Mouse (Mus musculus) MEL (cell line): ENCODE results near the gene 2510009E07Rik. TPM values are rescaled to one million over a fixed set of nuclear protein-coding genes. Genes with fewer than 3 reads are reported as not detected.

Source experiments
- DNase-seq: peaks from one replicate; pipeline ENCODE4 v3.0.0; 2011; ENCODE audit warnings: low read depth, low spot score
- H3K27ac ChIP-seq: 2 replicates; pipeline ENCODE4 v1.5.1; 2012; ENCODE audit warnings: low read depth, mild to moderate bottlenecking, control low read depth, low read length, moderate library complexity; ENCODE audit not compliant: control insufficient read depth
- H3K27me3 ChIP-seq, 2 experiments: fragments of 150-350 bp in 1 of 2; sonication (generic) in 1 of 2; 2 replicates each; pipeline ENCODE4 v1.6.1; 2012; ENCODE audit warnings: low read length in 2 of 2, mild to moderate bottlenecking in 2 of 2, improper control_type of control experiment in 1 of 2, moderate library complexity in 1 of 2; ENCODE audit not compliant: insufficient read depth in 2 of 2, control insufficient read depth in 1 of 2
- H3K36me3 ChIP-seq, 2 experiments: 2 replicates each; pipeline ENCODE4 v1.6.1; 2012 to 2014; ENCODE audit warnings: low read length in 2 of 2, improper control_type of control experiment in 1 of 2, inconsistent platforms in 1 of 2, mild to moderate bottlenecking in 1 of 2; ENCODE audit not compliant: insufficient read depth in 2 of 2, control insufficient read depth in 1 of 2
- H3K4me1 ChIP-seq, 2 experiments: fragments of 150-350 bp in 1 of 2; sonication (generic) in 1 of 2; 2 replicates each; pipeline ENCODE4 v1.6.1; 2012; ENCODE audit warnings: low read length in 2 of 2, improper control_type of control experiment in 1 of 2, mild to moderate bottlenecking in 1 of 2; ENCODE audit not compliant: insufficient read depth in 2 of 2, control insufficient read depth in 1 of 2
- H3K4me3 ChIP-seq, 2 experiments: fragments of 150-350 bp in 1 of 2; sonication (generic) in 1 of 2; 2 replicates each; pipeline ENCODE4 v1.5.1; 2012; ENCODE audit warnings: low read depth in 2 of 2, low read length in 2 of 2, mild to moderate bottlenecking in 2 of 2, moderate library complexity in 2 of 2, control low read depth in 1 of 2, improper control_type of control experiment in 1 of 2; ENCODE audit not compliant: control insufficient read depth in 1 of 2, insufficient read depth in 1 of 2
- H3K79me2 ChIP-seq: 2 replicates; pipeline ENCODE4 v1.6.1; 2012; ENCODE audit warnings: mild to moderate bottlenecking, low read length, moderate library complexity; ENCODE audit not compliant: control insufficient read depth, poor library complexity, insufficient read depth
- H3K9ac ChIP-seq: 2 replicates; pipeline ENCODE4 v1.6.1; 2012; ENCODE audit warnings: low read depth, mild to moderate bottlenecking, control low read depth, low read length, moderate library complexity; ENCODE audit not compliant: control insufficient read depth, poor library complexity, severe bottlenecking
- H3K9me3 ChIP-seq: fragments of 150-350 bp; sonication (generic); replicated peaks from 2 replicates; pipeline ENCODE4 v1.6.1; 2012; ENCODE audit warnings: mild to moderate bottlenecking, low read length, improper control_type of control experiment, moderate library complexity; ENCODE audit not compliant: insufficient read depth
- BHLHE40 ChIP-seq: IDR thresholded peaks from 2 replicates; pipeline ENCODE4 v1.6.1; 2012; ENCODE audit warnings: low read depth, mild to moderate bottlenecking, inconsistent platforms, low read length, improper control_type of control experiment, borderline replicate concordance
- CHD1 ChIP-seq: IDR thresholded peaks from 2 replicates; pipeline ENCODE4 v1.6.1; 2012; ENCODE audit warnings: low read depth, mild to moderate bottlenecking, inconsistent platforms, low read length, improper control_type of control experiment
- CTCF ChIP-seq, 3 experiments: IDR thresholded peaks in 2 of 3; conservative IDR thresholded peaks in 1 of 3; 2 replicates each; pipeline ENCODE4 v1.5.1; 2011 to 2012; ENCODE audit warnings: low read length in 3 of 3, low read depth in 2 of 3, mild to moderate bottlenecking in 2 of 3, improper control_type of control experiment in 1 of 3, inconsistent platforms in 1 of 3, mixed read lengths in 1 of 3, moderate library complexity in 1 of 3; ENCODE audit not compliant: control insufficient read depth in 1 of 3, insufficient read depth in 1 of 3, poor library complexity in 1 of 3, severe bottlenecking in 1 of 3
- ELF1 ChIP-seq: IDR thresholded peaks from 2 replicates; pipeline ENCODE4 v1.6.1; 2014; ENCODE audit warnings: low read depth, mild to moderate bottlenecking, inconsistent platforms, low read length, improper control_type of control experiment, moderate library complexity
- HCFC1 ChIP-seq: IDR thresholded peaks from 2 replicates; pipeline ENCODE4 v1.6.1; 2012; ENCODE audit warnings: low read depth, mild to moderate bottlenecking, inconsistent platforms, low read length, improper control_type of control experiment, moderate library complexity
- JUND ChIP-seq: IDR thresholded peaks from 2 replicates; pipeline ENCODE4 v1.6.1; 2011; ENCODE audit warnings: low read depth, mild to moderate bottlenecking, improper control_type of control experiment, low read length
- KAT2A ChIP-seq: conservative IDR thresholded peaks from 2 replicates; pipeline ENCODE4 v1.6.1; 2012; ENCODE audit warnings: low read depth, low read length, improper control_type of control experiment, inconsistent platforms
- MAFK ChIP-seq: IDR thresholded peaks from 2 replicates; pipeline ENCODE4 v1.6.1; 2011; ENCODE audit warnings: low read depth, mild to moderate bottlenecking, low read length, improper control_type of control experiment, borderline replicate concordance
- MAX ChIP-seq: IDR thresholded peaks from 2 replicates; pipeline ENCODE4 v1.6.1; 2011; ENCODE audit warnings: low read length, improper control_type of control experiment
- MAZ ChIP-seq: IDR thresholded peaks from 2 replicates; pipeline ENCODE4 v1.6.1; 2012; ENCODE audit warnings: low read depth, mild to moderate bottlenecking, inconsistent platforms, low read length, improper control_type of control experiment
- MYB ChIP-seq: IDR thresholded peaks from 2 replicates; pipeline ENCODE4 v1.6.1; 2011; ENCODE audit warnings: mild to moderate bottlenecking, low read depth, low read length, improper control_type of control experiment
- MYC ChIP-seq: IDR thresholded peaks from 2 replicates; pipeline ENCODE4 v1.6.1; 2011; ENCODE audit warnings: low read depth, mild to moderate bottlenecking, low read length, improper control_type of control experiment, moderate library complexity
- NRF1 ChIP-seq: IDR thresholded peaks from 2 replicates; pipeline ENCODE4 v1.6.1; 2014; ENCODE audit warnings: low read depth, mild to moderate bottlenecking, inconsistent platforms, low read length, improper control_type of control experiment, moderate library complexity; ENCODE audit not compliant: poor library complexity, insufficient read depth, severe bottlenecking
- POLR2A ChIP-seq, 2 experiments: IDR thresholded peaks; 2 replicates each; pipeline ENCODE4 v1.6.1; 2011 to 2012; ENCODE audit warnings: low read length in 2 of 2, mild to moderate bottlenecking in 2 of 2, control low read depth in 1 of 2, improper control_type of control experiment in 1 of 2, low read depth in 1 of 2, moderate library complexity in 1 of 2; ENCODE audit not compliant: control insufficient read depth in 1 of 2, insufficient read depth in 1 of 2, poor library complexity in 1 of 2
- SIN3A ChIP-seq: IDR thresholded peaks from 2 replicates; pipeline ENCODE4 v1.6.1; 2012; ENCODE audit warnings: low read length, improper control_type of control experiment, inconsistent platforms
- TAL1 ChIP-seq: IDR thresholded peaks from 2 replicates; pipeline ENCODE4 v1.6.1; 2012; ENCODE audit warnings: mild to moderate bottlenecking, inconsistent platforms, low read length, moderate library complexity, mixed read lengths
- UBTF ChIP-seq: IDR thresholded peaks from 2 replicates; pipeline ENCODE4 v1.6.1; 2012; ENCODE audit warnings: low read depth, mild to moderate bottlenecking, inconsistent platforms, low read length, improper control_type of control experiment, moderate library complexity, borderline replicate concordance; ENCODE audit not compliant: insufficient read depth
- USF1 ChIP-seq: IDR thresholded peaks from 2 replicates; pipeline ENCODE4 v1.6.1; 2014; ENCODE audit warnings: low read depth, mild to moderate bottlenecking, inconsistent platforms, low read length, improper control_type of control experiment, moderate library complexity
- ZMIZ1 ChIP-seq: IDR thresholded peaks from 2 replicates; pipeline ENCODE4 v1.6.1; 2012; ENCODE audit warnings: low read depth, mild to moderate bottlenecking, inconsistent platforms, low read length, improper control_type of control experiment, moderate library complexity
- polyA plus RNA-seq, 2 experiments: library from polyadenylated mRNA; stranded (reverse) in 1 of 2; unstranded in 1 of 2; fragments of >175 nt in 1 of 2; fragments of >200 nt in 1 of 2; gene quantifications; 2 replicates each; pipeline versions ENCODE4 v1.2.1 to v1.2.4; 2012; ENCODE audit warnings: low replicate concordance in 2 of 2, low read depth in 1 of 2; ENCODE audit not compliant: insufficient read length in 2 of 2, insufficient read depth in 1 of 2, missing spikeins in 1 of 2
- total RNA-seq: library from RNA; depleted of rRNA; stranded (reverse); fragments of 300-350 nt; gene quantifications from 2 replicates; pipeline ENCODE4 v1.2.3, GENCODE M21; 2012

Gene 2510009E07Rik
- total and polyA plus RNA-seq, 3 experiments = not detected

GRCm38 (mm10) chr16:21644066-21644561 is 50.4 kb downstream of the 2510009E07Rik start:
- Histone ChIP-seq H3K36me3 (peaks cover 0 to 16% of the 10 kb centered on the region in 2 experiments; a peak in 2 of 4 replicates), H3K27ac (no peak overlapping the region), H3K27me3 (no peaks in the 10 kb centered on the region), H3K4me3 (no peak overlapping the region)
- TF ChIP-seq CHD1 (no peak), UBTF (no peak), JUND (no peak), KAT2A (no peak), MAX (no peak), BHLHE40 (no peak), USF1 (no peak), MYC (no peak), MAZ (no peak), TAL1 (no peak), POLR2A (IDR thresholded peaks at IDR 0.05; ENCODE audit: control insufficient read depth in 1 of 2, insufficient read depth in 1 of 2, low read depth in 1 of 2, low read length in 2 of 2, poor library complexity in 1 of 2) (no peak), NRF1 (no peak), MYB (no peak), SIN3A (no peak), CTCF (IDR thresholded peaks at IDR 0.05 in 2 of 3, conservative IDR thresholded peaks at IDR 0.05 in 1 of 3; ENCODE audit: control insufficient read depth in 1 of 3, insufficient read depth in 1 of 3, low read depth in 2 of 3, low read length in 3 of 3, poor library complexity in 1 of 3, severe bottlenecking in 1 of 3) (no peak), HCFC1 (no peak), MAFK (no peak), ELF1 (no peak)
- TF ChIP-seq, all 39 proteins: peak for 0
- Histone ChIP-seq H3K9ac (no peak overlapping the region), H3K79me2 (no peaks in the 10 kb centered on the region), H3K4me1 (peaks cover 18 to 29% of the 10 kb centered on the region in 2 experiments), H3K9me3 (no peaks in the 10 kb centered on the region)
- DNase-seq = no peak

GRCm38 (mm10) chr16:21643621-21644041 is 50.8 kb downstream of the 2510009E07Rik start:
- no peak for TF ChIP-seq ZMIZ1
- H3K9ac ChIP-seq = no peak overlapping the region

More at GRCm38 (mm10) chr16:21643621-21644041, 50.8 kb downstream of the 2510009E07Rik start:
- Histone ChIP-seq H3K79me2 (no peaks in the 10 kb centered on the region), H3K4me1 (peaks cover 15 to 27% of the 10 kb centered on the region in 2 experiments), H3K9me3 (no peaks in the 10 kb centered on the region), H3K27me3 (no peaks in the 10 kb centered on the region), H3K36me3 (peaks cover 0 to 15% of the 10 kb centered on the region in 2 experiments; a peak in 2 of 4 replicates), H3K27ac (no peak overlapping the region), H3K4me3 (no peak overlapping the region)
- no peak for DNase-seq
